Mouse (Mus musculus) CH12F3 (cell line): Measurements from ENCODE around the gene Susd2.

Source experiments
- in situ Hi-C: fragments of 300-500 bp; cut with MboI; formaldehyde crosslinking; loops from 2 replicates; pipeline ENCODE4 v1.14.3; 2020; ENCODE audit warnings: low sequenced_read_pairs

The Susd2 gene

DNA sequence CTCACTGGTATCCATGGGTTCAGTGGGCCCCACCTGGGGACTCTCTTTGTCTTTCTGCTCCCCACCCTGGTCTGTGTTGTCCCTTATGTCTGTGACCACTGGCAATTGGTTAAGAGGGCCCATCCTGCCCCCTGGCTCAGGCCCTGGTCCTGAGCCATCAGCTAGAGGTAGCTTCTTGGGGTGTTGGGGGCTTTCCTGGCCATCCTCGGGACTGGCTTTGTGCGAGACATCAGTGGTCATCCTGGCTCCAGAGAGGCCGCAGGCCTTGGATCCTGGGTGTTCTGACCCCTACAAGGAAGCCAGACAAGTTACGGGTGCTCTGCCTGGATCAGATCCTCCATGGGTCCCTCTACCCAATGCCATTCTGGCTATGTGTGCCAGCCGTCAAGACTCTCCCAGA lies 13.4 kb upstream of the Susd2 start:
- in situ Hi-C loops: no loop called here

DNA sequence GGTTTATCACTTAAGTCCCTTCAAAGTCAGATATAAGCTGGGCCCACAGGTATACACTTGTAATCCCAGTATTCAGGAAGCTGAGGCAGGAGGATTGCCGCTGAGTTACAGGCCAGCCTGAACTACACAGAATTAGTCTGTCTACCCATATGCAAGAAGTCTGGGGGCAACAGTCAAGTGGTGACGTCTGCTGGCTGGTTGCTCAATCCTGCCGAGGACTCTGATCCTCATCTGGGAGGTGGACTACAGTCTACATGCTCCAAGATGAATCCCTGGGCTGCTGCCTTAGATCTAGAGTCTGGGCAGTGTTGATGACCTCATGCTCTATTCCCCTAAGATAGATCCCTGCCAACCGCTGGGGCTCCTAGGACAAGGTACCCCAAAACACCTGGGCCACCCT lies 10.2 kb upstream of the Susd2 start:
- in situ Hi-C loops: no loop called here

DNA sequence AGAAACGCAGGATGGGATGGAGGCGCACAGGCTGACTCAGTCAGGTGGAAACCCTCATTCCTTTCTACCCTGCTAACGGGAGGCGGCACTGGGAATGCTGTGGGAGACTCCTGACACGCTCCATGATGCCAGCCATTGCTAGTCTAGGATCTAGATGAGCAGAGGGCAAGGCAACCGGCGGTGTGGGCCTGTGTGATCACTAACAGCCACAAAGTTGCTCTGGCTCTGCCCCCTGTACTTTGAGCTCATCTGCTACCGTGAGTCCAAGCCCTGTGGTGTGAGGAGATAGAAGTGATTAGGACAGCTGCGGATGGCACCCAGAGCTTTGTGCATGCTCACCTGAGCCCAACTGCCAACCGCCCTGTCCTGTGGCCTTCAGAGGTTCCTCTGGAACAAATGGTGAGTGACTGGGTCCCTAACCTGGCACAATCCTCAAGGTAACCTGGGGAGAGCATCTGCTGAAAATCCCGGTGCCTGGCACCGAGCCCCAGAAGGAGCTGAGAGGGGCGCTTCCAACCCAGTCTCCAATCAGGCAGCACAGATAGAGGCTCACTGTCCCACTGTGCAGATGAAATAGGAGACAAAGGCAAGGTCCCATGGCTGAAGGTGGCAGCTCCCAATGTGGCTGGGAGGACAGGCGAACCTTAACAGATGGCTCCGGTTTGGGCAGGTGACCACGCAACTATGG lies 7.7 kb upstream of the Susd2 start:
- in situ Hi-C loops: no loop called here

DNA sequence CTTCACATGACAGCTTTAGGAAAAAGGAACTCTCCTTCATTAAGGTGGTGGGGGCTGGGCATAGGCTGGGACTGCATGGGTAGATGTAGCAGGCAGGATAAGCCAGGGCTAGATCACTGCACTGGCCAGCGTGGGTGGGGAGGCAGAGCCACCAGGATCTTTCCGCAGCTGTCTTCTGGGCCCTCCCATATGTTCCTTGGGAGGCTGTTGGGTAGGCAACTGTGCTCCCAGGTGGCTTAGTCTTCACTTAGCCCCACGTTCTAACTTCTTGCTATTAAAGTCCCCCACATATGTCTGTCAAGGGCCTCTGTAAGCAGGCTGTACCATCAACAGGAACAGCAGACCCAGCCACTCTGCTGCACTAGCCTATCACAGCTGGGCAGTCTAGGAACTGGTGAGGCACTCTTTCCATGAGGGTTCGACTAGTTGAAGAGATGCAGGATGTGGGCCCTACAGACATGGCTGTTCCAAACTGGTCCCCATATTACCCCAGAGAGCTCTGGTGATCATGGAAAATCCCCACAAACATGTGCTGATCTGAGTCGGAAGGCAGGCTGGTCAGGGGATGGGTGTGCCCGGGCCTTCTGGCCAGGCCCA lies 6.6 kb upstream of the Susd2 start:
- in situ Hi-C loops: no loop called here

DNA sequence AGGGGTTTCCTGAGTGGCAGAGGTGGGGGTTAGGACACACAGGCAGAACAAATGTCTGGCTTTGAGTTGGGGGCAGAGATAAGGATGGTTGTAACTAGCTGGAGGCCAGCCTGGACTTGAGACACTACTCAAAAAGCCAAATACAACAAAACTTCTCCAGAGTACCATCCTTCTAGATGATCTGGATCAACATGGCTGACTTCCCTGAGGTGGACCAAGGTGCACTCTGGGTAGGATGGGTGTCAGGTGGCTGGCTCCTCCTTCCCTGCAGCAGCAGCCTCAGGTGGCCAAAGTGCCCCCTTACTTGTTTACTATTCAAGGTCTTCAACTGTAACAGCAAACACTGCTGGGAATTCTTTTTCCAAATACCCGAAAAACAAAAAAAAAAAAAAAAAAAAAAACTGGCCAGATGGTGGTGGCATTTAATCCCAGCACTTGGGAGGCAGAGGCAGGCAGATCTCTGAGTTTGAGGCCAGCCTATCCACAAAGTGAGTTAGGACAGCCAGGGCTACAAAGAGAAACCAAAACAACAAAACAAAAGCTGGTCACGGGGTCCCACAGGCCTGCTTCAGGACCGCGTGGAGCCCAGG lies 5.7 kb upstream of the Susd2 start:
- in situ Hi-C loops: no loop called here

DNA sequence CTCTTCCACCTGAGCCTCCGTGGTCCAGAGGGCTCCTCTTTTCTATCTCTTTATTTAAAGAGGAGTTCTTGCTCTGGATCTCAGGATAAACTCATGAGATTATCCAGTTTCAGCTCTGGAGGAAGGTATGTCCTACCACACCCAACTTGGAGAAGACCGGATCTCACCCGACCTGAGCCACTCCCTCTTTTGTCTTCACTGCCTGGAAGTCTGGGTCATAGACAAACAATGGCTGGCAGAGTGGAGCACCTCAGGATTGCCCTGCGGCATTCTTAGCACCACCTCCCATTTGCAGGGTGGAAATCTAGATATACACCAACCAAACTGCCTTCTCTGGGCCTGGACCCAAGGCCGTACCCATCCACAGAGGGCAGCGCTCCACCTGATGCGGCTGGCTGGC lies 5.2 kb upstream of the Susd2 start:
- in situ Hi-C loops: no loop called here

DNA sequence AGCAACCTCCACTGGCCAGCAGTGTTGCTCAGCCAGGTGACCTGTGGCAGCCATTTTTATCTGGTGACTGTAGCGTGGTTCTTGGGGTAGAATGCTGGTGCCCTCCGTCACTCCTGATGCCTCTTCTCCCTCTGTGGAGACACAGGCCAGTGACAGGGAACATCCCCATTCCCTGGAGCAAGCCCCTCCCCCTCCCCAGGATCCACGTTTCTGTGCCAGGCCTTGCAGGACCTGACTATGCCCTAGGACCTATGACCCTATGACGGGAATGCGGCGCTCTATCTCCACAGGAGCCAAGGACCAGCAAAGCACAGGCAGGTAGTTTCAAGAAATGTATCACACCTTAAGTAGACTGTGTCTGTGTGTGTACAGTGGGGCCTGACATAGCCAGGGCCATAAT lies 4.3 kb upstream of the Susd2 start:
- in situ Hi-C loops: no loop called here

DNA sequence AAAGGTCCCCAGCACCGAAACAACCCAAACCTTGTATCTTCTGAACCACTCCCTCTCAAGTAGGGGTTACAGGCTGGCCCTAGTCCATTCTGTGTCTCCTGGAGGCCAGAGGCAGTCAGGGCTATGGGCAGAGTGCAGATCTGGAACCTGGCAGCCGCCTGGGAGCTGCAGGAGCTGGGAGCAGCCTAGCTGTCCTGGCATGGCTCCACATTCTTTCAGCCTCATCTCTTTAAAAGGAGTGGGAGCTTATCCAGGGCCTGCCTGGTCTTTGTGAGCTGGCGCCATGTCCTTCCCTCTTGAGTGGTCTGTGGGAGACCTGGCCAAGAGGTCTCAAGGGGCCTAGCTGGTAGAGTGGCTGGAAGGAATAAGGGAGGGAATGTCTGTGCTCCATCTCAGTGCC lies 3.6 kb upstream of the Susd2 start:
- in situ Hi-C loops: no loop called here

DNA sequence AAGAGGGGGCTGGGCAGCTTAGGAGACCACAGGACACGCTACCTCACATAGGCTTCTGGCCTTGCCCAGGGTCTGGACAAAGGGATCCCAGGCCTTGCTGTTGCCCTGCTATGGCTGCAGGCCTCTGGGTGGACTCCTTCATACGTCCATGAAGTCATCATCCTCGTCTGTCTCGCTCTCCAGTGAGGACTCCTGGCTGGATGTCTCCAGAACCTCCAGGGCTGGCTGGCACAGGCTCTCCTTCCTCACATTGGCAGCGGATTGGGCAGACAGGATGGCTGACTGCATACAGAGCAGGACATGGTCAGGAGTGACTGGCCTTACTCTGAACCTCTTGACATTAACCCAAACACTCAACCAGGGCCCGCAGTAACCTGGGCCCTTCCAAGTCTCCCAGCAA lies 2.6 kb upstream of the Susd2 start:
- in situ Hi-C loops: no loop called here

DNA sequence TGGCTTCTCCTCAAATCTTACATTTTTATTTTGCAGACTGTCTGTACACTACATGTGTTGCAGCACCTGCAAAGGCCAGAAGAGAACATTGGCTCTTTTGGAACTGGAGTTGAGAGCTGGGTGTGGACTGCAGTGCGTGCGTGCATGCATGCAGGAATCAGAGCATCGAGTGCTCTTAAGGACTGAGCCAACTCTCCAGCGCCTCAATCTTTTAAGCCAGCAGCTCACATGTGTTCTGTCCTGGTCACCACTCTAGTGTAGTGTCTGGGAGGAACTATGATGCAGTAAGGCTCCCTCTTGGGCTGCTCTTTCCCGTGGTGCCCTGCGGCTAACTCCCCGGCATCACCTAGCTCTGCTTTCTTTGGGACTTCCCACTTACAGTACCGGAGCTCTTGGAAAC lies 1.8 kb upstream of the Susd2 start:
- in situ Hi-C loops: no loop called here

DNA sequence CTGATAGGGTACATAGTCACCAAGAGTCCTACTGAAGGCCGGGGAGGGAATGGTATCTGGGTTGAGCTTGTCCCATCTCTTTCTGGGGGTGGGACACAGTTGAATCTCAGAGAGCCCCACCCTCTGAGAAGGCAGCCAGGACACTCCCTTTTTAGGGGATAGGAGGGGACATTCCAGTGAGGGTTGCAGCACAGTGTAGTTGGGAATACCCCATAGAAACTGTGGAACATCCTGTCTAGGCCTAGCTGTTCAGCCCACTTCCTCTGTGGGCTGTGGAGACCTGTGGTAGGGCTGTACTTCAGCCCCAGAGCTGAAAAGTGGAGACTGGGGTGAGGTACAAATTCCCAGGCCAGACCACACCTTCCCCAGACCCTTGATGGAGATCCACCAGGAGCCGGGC lies 917 bp downstream of the Susd2 start:
- in situ Hi-C loops: no loop called here

DNA sequence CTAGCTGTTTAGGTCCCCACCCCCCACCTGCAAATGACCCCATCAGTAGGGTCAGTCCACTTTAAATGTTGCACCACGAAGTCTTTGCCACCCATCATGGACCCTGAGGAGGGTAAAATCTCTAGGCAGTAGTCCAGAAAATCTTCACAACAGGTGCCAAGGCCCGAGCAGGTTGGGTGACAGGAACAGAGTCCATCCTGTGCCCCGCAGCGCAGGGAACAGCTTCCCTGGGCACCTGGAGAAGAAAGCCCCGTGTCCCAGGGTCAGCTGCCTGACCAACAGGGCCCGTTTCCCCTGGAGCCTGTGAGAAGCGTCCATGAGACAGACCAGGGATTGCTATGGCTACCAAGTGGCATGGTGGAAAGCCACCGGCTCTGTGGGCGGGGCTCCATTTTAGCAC lies 1.4 kb downstream of the Susd2 start:
- in situ Hi-C loops: no loop called here

DNA sequence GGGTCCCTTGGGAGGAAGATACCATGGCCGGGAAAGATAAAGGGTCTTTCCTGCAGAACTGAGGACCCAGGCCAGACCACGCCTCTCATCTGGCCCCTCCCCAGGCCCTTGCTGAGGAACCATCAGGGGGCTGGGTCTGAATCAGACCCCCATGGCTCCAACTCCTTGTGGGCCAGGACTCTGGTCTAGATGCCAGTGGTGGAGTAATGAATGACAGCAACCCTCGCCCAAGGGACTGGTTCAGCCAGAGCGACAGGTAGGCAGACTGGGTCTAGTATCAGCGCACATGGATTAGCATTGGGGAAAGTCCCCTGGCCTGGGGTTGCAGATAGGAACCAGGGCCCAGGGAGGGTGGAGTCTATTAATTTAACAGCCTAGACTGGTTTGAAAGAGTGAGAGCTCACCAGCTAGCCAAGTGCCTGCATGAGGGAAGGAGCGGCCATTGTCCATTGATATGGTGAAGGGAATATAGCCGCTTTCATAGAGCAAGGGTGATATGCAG lies 2.0 kb downstream of the Susd2 start:
- in situ Hi-C loops: no loop called here

DNA sequence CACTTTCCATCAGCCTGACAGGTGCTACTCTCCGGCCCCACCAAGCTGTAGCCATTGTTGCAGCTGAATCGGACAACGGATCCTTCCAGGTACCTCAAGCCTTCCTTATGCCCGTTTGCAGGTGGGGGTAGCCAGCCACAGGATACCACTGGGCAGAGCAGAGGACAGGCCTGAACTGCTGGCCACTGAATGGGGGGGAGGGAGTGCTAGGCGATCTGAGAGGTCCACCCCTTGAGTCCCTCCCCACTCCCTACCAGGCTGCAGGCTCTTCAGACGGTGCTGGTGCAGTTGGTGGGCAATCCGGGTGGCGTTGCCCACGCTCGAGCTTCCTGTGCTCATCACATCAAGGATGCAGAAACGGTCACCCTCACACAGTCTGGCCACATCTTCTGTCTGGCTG lies 6.1 kb downstream of the Susd2 start:
- in situ Hi-C loops: no loop called here

DNA sequence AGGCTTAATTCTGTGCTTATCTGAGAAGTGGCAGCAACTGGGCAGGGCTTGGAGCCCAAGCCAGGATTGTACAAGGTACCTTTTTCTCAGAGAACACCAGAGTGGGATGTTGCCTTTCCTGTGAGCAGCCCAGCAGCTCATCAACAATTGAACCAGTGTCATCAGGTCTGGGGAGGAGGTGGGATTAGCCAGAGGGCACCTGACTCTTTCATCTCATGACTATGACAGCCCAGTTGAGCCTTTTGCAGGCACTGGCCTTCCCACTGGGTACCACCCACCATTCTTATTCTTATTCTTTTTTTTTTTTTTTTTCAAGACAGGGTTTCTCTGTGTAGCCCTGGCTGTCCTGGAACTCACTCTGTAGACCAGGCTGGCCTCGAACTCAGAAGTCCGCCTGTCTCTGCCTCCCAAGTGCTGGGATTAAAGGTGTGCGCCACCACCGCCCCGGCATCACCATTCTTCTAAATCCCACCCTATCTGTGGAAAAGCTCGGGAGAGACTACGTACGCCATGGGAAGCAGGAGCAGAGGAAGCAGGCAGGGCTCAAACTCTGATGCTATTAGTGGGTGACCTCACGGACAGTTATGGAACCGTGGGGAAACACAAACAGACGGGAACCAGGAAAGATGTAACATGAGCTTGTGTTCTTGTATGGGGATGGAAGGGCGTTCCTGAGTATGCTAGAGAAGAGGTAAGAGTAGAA lies 7.6 kb downstream of the Susd2 start:
- in situ Hi-C loops: no loop called here

DNA sequence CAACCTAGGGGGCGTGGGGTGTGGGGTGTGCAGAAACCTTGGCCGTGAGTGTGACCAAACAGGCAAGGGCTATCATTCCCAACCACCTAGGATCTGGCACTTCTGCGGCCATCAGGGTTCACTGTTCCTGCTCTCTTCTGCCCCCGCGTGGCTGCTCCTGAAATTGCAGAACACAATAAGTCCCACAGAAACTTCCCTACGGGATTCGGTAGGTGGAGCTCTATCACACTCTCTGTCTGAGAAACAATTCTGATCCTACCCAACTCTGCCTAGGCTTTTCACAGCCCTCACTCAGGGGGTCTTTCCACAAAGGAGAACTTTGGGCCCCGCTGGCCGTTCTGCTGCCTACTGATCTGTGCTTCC lies 8.1 kb downstream of the Susd2 start:
- in situ Hi-C loops: no loop called here

DNA sequence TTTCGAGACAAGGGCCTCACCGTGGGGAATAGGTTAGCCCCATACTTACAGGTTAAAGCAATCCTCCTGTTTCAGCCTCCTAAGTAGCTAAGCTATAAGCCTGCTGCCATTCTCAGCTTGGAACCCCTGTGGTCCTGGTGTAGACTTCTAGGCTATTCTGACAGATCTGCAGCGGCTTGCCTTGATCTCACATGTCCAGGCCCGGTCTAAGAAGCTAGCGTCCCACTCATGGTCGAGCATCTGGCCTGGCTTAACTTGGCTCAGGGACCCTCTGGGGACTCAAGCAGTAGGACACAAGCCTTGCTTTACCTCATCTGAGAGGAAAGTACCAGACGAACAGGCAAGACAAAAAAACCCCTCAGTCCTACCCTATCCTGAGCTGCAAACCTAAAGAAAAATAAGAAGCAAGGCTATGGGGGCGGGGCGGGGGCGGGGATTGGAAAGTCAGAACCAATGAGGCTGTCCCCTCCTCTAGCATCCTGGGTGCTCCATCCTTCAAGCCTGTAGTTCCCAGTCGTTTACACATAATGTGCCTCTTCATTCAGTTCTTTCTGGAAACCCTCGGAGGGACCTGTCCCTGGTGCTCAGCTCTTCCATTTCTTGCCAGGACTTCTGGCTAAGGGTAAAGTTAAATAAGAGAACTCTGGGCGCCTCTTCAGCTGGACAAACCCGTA lies 8.7 kb downstream of the Susd2 start:
- in situ Hi-C loops: no loop called here

DNA sequence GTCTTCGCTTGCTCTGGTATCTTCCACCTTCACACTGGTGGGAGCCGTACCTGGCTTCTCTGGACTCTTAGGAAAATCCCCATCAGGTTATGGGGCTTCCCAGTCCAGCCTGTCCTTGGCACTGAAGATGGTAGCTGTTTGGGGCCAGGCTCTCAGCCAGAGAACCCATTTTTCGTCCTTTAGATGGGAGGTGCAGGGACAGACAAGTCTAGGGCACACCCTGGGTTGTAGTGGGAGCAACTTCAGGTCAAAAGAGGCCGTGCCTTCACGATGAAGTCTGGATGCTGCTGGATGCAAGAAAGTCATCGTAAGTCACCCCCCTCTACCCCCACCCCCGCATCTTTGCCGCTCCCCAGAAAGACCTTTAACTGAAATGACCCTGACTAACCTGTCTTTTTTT lies 9.2 kb downstream of the Susd2 start:
- in situ Hi-C loops: no loop called here

DNA sequence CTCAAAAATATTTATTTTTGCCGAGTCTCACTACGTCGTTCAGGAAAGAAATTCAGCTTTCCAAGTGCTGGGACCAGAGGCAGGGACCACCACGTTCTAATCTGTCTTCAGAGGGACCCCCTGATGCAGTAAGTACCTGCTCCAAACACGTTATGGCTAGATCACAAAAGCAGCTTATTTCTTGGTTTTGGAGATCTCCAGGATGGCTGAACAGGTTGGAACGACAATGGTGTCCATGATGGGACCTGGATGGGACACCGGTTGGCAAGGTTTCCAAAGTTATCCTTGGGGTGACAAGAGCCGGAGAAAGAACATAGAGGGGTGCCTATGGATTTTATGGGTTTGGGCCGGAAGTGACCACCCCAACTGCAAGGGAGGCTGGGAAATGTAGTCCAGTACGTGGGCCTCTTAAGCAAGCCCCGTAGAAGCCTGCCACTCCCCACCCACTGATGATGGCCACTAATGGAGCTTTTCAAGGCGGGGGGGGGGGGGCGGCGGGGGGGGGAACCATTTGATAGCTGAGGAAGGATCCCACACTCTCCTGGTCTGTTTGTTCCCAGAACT lies 10.2 kb downstream of the Susd2 start:
- in situ Hi-C loops: no loop called here

DNA sequence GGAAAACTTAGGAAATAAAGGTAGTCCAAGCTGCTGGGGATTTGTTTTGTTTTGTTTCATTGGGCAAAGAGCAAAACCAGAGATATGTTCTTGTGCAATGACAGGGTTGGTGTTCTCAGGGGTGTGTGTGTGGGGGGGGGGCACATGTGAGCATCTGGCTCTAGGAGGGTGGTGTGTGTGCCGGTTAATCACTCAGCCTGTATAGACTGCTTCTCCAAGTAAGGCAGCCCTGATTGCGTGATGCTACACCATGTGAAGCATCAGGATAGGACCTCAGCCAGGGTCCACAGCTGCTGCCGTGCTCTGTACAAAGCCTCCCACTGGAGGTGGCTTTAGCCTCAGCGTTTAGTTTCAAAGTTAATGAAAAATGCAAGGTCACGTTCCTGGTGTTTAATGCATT lies 10.8 kb downstream of the Susd2 start:
- in situ Hi-C loops: no loop called here

DNA sequence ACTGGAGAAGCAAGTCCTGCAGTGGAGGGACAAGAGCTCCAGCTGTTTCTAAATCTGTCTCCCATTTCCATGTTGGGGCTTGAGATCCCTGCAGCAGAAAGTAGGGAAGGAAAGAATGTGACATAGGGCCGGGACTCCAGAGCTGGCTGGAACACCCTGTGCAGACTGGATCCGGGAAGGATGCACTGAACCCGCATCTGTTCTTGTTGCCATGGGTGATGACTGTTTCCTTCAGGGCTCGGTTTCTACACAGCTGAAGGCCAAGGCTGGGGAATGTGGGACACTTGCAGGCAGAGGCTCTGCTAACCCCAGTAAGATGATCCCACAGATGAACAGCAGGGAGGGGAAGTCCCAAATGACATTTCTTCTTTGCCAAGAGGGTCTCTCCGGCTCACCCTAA lies 11.2 kb downstream of the Susd2 start:
- in situ Hi-C loops: no loop called here
